Mouse (Mus musculus) lung, adult 18-20 months (tissue): ENCODE measurements at regions not wholly inside any gene's neighbourhood (a gene's known extent, or its start where the extent isn't known, plus 50 kb on each side); places are given as distances from the start of the nearest gene placed in this dataset.

Experiments
- DNase-seq, 2 experiments: peaks; one replicate each; pipeline ENCODE4 v3.0.0; 2022; ENCODE audit warnings: mixed read lengths in 2 of 2

GRCm38 (mm10) chr8:34449391-34450044, 338.0 kb upstream of the Gm10131 start:
- DNase-seq: no peak

DNA sequence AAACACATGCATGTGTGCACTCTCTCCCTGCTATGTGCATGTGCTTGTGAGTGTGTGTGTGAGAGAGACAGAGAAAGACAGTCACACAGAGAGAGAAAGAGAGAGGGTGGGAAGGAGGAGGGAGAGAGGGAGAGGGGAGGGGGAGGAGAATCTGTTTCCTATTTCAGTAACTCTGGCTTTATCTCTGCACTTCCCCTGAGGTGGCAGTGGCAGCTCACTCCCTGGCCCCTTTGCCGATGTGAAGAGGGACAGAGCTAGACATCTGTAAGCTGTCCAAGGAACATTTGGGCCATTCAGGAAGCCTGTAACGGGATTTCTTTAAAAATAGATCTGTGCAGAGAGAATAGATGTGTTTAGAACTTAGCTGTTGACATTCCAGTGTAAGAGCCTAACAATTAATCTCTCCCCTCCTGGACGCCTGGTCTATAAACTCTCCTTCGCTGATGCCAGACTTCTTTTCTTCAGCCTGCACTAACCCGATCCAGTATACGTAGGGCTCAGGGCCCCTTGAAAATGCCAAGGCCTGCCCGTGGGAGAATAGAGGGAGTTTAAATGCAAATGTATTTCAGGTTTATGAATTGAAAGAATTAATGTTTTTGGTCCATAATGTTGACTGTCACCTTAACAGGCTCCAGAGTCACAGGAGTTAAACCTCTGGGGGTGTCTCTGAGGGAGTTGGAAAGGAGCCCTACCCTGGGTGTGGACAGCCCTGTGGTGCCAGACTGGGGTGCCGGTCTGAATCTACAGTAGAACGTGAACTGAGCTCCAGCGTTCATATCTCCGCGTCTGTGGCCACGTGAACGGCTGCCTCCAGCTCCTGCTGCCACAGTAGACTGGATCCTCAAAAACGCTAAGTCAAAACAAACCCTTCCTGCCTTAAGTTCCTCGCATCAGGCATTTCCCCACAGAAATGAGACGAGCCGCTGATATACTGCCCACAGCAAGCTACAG, 336.6 kb upstream of the Gm10131 start:
- DNase-seq: no peak

GRCm38 (mm10) chr8:34442688-34443087, 331.2 kb upstream of the Gm10131 start:
- DNase-seq: no peak

DNA sequence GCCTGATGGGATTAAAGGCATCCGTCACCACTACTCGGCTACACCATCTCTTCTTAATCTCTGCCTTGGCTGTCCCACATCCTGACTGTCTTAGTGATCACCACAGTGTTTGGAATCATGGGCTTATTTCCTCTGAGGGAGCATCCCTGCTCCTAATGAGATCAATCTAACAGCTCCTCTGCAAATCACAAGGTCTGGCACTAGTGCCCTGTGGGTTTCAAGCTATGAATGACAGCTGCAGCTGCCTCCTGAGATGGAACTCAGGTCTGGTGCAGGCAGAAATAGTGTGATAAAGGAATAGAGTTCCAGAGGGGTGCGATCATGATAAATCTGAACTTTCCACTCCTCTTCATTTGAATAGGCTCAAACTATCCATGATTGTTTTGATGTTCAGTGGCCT, 330.2 kb upstream of the Gm10131 start:
- no peak for DNase-seq

DNA sequence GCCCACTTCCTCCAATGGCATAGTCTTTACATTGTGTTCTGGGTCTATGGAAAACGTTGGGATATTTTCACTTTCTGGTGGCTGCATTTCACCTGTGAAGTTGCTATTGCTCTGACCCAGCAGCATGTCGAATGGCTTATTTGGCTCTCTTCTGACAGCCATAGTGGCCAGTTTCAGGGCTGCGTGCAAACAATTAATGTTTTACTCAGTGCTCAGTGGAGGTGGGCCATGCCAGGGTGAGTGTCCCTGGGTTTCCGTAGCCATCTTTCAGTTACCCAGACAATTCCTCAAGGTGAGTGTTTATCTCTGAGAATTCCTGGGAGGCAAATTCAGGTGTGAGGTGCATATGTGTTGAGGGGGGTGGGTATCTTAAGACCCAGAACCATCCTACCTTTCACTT, 329.2 kb upstream of the Gm10131 start:
- DNase-seq: no peak

DNA sequence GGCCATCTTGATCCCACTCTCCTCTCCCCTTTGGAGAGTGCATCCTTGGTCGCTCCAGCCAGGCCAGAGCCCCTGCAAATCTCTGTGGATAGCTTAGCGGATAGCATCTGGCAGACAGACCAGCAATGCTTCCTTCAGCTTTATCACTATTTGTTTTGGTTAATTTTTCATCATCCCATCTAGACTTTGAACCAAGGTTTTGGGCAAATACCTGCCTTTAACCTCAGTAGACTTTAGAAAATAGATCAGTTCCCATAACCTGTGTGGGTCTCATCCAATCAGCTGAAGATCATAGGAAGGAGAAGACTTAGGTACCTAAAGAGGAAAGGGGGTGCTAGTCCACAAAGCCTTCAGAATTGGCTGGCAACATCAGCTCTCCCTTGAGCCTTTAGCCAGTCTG, 327.2 kb upstream of the Gm10131 start:
- no peak for DNase-seq

DNA sequence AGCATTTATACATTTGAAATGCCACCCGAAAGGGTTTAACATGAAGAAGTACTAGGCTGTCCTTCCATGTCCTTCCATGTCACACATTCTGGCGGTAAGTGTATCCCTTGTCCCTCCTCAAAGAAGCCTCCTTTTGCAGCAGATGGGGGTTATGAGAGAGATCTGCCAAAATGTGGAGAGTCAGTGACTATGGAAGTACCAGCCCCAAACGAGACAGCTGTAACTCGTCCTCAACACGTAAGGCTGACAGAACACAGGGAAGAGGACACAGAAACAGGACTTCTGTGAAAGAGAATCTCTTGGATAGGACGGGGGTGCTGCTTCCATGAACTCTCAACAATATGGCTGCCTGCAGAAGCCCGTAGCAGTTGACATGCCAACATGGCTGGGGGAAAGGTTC, 320.4 kb upstream of the Gm10131 start:
- peak; percentile 7 to 25 for DNase-seq

GRCm38 (mm10) chr8:34429231-34429630, 317.7 kb upstream of the Gm10131 start:
- DNase-seq: no peak

- no peak for DNase-seq
These were observed 290.0 kb upstream of the Gm10131 start for GRCm38 (mm10) chr8:34401571-34401970.

GRCm38 (mm10) chr8:34398914-34399813, 287.6 kb upstream of the Gm10131 start:
- no peak for DNase-seq

GRCm38 (mm10) chr8:34397583-34398411, 286.3 kb upstream of the Gm10131 start:
- DNase-seq: peak; percentile 11 to 26

GRCm38 (mm10) chr8:34397225-34397582, 285.7 kb upstream of the Gm10131 start:
- no peak for DNase-seq

DNA sequence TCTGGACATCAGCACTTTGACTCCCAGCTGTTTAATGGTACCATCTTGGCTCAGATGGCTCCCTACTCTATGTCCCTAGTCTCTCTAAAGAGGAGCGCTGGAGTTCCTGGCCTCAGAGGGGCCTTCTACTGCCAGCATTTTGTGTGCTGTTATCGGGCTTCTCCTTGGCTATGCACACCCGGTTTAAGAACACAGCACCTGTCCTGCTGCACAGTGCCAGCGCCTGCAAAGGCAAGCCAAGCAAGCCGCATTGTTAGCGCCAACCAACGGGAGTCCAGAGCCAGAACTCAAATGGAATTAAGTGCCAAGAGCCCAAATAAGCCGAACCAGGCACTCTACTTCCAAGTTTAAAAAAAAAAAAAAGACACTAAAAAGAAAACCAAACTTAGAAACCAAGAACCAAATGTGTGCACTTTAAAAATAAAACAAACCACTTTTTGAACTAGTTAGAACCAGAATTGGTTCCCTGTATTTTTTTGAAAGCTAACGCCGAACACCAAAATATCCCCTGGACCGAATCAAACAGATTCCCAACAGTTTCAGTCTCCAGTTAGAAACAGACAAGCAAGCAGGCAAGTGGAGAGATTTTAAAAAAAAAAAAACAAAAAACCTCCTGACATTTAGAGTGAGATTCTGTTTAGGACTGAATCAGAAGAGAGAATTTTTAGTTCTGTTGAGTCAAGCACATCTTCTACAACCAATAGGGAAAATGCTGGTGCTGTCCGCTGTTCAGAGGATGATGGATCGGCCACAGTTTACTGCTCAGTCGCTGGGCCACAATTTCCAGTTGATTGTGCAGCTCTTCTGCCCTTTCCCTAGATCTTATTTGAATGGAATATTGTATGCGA, 281.7 kb upstream of the Gm10131 start:
- no peak for DNase-seq

DNA sequence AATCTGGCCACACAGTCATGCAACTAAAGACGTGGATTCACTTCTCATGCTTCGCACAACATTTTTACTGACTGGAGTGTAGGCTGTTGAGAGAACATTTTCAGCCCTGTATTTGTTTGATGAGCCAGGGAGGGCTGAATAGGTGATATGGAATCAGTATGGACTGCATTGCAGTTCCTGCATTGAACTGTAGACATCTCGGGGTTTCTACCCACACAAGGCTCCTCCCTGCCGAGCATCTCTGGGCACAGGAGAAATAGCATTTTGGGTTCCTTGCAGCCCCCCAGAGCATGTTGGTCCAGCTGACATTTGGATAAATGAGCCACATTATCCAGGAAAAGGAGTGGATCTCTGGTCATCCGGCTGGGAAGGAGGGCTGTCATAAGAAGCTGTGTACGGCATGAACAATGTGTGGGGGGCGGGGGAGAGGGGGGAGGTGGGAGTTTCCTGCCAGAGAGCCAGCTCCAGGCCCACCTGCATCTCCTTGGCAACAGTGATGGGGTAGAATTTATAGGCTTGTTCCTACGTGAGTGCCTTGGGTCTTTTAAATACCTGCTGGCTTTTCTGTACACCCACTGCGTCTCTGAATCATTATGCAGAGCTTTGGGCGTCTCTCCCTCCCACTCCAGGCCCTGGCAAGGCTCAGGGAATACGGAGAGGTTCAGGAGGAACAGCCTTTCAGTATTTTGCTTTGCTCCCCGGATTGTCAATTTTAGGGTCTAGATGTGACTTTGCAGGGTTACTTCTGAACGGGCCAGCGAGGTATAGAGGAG, 280.9 kb upstream of the Gm10131 start:
- DNase-seq: no peak

DNA sequence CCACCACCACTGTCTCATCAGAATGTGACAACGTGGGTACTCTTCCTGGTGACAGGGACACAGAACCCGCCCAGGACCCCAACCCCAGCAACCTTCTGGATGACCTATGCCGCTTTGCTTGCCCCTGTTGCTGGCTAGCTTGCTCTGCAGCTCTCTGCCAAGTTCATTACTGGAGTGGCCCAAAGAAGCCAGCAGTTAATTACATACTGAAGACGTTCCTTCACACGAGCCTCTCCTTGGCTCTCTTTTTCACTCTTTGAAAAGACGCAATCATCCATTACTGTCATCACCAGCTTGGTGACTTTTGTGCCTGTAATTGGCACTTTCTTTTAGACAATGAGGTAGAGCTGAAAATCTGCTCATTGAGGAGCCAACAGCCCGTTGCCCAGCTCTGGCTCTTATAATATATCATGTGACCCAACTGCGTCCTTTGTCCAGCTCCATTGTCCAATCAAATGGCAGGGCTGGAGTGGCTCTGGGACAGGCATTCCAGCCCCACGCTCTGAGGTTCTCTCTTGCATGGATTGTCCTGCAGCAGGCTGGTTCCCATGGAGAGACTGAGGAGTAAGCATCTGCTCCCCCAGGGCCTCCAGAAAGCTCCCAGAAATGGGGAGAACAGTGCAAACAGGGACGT, 274.4 kb upstream of the Gm10131 start:
- DNase-seq: no peak

DNA sequence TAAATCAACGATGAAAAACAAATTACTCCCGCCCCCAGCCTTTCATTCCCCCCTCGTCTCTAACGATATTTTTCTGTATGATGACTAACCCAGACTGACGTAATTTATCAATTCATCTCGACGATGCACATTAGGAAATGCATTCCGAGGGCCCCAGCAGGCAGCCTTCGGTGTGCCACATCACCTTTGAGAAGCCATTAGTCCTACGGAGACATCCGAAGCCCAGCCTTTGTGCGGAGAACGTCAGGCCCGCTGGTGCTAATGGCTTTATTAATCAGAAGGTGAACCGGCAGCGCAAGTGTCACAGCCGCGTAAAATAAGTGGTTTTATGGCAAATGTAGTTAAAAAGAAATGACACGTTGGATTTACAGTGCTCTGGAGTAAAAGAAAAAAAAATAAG, 269.1 kb upstream of the Gm10131 start:
- no peak for DNase-seq

DNA sequence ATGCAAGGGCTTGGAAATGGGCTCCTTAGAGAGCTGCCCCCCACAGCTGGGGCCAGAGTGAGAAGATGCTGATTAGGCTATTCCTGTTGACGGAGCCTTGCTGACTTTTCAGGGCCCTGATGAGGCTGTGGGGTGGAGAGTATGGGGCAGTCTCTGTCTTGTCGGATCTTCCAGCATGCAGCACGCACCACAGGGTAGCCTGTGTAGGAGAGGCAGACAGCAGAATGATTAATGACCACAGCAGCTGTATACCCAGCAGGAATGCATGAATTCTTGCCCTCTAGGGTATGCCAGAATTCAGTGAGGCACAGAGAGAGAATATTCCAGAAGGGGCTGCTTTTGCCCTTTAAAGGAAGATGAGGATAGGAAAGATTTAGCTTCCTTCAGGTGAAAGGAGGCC, 265.6 kb upstream of the Gm10131 start:
- DNase-seq: no peak

DNA sequence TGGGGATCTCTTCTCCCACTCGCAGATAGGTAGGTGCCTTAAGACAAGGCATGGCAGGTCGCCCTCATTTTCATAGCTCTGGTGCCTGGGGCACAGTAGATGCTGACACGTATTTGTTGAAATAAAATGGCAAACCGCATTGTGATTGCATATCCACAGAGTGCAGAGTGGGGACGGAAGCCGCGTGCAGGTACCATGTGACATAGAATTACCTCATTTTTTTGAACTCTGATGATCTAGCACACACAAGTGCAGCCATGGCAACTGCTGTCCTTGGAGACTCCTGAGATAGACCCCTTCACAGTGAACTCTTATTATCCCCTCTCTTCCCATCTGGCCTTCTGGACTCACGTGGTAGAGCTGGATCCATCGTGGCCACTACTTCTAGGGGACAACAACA, 262.7 kb upstream of the Gm10131 start:
- DNase-seq: no peak

GRCm38 (mm10) chr8:34372666-34372980, 261.1 kb upstream of the Gm10131 start:
- no peak for DNase-seq

GRCm38 (mm10) chr8:34371973-34372665, 260.6 kb upstream of the Gm10131 start:
- DNase-seq: no peak
